Mouse (Mus musculus) cerebellum, postnatal 14 days (tissue): ENCODE results near the gene Hrg.
"Not testable (repeated sequence)": the region's sequence is repeated elsewhere in the genome, so short reads cannot be mapped to it uniquely, and the experiment has no call there.

Source experiments
- DNase-seq, 2 experiments: peaks; one replicate each; pipeline ENCODE4 v3.0.0; 2021; ENCODE audit warnings: mixed read lengths in 2 of 2

Gene Hrg

GRCm38 (mm10) chr16:22962256-22962655 is 11.4 kb downstream of the Hrg start:
- no peak for DNase-seq

GRCm38 (mm10) chr16:22963293-22963692 is 12.4 kb downstream of the Hrg start:
- DNase-seq, result no peak

GRCm38 (mm10) chr16:22967383-22968030 is 16.6 kb downstream of the Hrg start:
- DNase-seq, result no peak

GRCm38 (mm10) chr16:22996951-22997350 is 46.1 kb downstream of the Hrg start:
- DNase-seq, result not testable (repeated sequence)
